15 mouse cellular contexts compared by ENCODE assay signal in genomic region chr11:109736406-109736805, GRCm38 (mm10).
"Had no signal": no experiment of that assay in that cellular context is flagged by ENCODE, and none has a peak within 500 bp of the region (broad histone marks: within the 10 kb centered on the region; RNA-seq: fewer than 3 reads in every experiment).

No protein-coding gene starts in this region.

- ATAC-seq: liver, embryonic 12.5 days; midbrain, embryonic 15.5 days had no signal

- H3K27me3 ChIP-seq: limb, embryonic 12.5 days; limb, embryonic 15.5 days; liver, embryonic 12.5 days; liver, embryonic 15.5 days; midbrain, embryonic 12.5 days; midbrain, embryonic 15.5 days had no signal

- H3K4me2 ChIP-seq: limb, embryonic 12.5 days; limb, embryonic 15.5 days; liver, embryonic 12.5 days; liver, embryonic 15.5 days; midbrain, embryonic 12.5 days; midbrain, embryonic 15.5 days had no signal

- H3K9me3 ChIP-seq: limb, embryonic 15.5 days; liver, embryonic 12.5 days; liver, embryonic 15.5 days; midbrain, embryonic 12.5 days; midbrain, embryonic 15.5 days had no signal

- DNase-seq: kidney, adult 2 months; kidney, postnatal 14 days; kidney, postnatal 4 days; left cerebral cortex, postnatal 4 days; lung, adult 2 months; lung, postnatal 14 days; lung, postnatal 4 days; thymus, adult 18-20 months; thymus, postnatal 36 days had no signal

- H3K9ac ChIP-seq: limb, embryonic 12.5 days; limb, embryonic 15.5 days; liver, embryonic 12.5 days; liver, embryonic 15.5 days; midbrain, embryonic 12.5 days; midbrain, embryonic 15.5 days had no signal

- H3K4me1 ChIP-seq: limb, embryonic 12.5 days; limb, embryonic 15.5 days; liver, embryonic 12.5 days; liver, embryonic 15.5 days; midbrain, embryonic 12.5 days; midbrain, embryonic 15.5 days had no signal

- H3K36me3 ChIP-seq: limb, embryonic 12.5 days; limb, embryonic 15.5 days; liver, embryonic 12.5 days; liver, embryonic 15.5 days; midbrain, embryonic 12.5 days; midbrain, embryonic 15.5 days had no signal

- H3K4me3 ChIP-seq: limb, embryonic 12.5 days; limb, embryonic 15.5 days; liver, embryonic 12.5 days; liver, embryonic 15.5 days; midbrain, embryonic 12.5 days; midbrain, embryonic 15.5 days had no signal

- H3K27ac ChIP-seq: limb, embryonic 12.5 days; limb, embryonic 15.5 days; liver, embryonic 12.5 days; liver, embryonic 15.5 days; midbrain, embryonic 12.5 days; midbrain, embryonic 15.5 days had no signal
